Mouse (Mus musculus): ENCODE measurements at regions not wholly inside any gene's neighbourhood (a gene's known extent, or its start where the extent isn't known, plus 50 kb on each side); places are given as distances from the start of the nearest gene placed in this dataset.

GRCm38 (mm10) chr2:180404168-180404567 lies 51.9 kb upstream of the Slco4a1 start:
- Histone ChIP-seq H3K36me3 (ENCODE audit: control insufficient read depth, insufficient read depth, low read length) (no peaks in the 10 kb centered on the region), H3K4me1 (ENCODE audit: control insufficient read depth, insufficient read depth, insufficient read length, low read length) (no peaks in the 10 kb centered on the region), H3K27ac (ENCODE audit: insufficient read depth, low read depth, low read length) (no peak overlapping the region), H3K4me3 (ENCODE audit: low read depth, low read length) (no peak overlapping the region), H3K27me3 (ENCODE audit: control insufficient read depth, insufficient read depth, low read length) (no peaks in the 10 kb centered on the region)
- WGBS = 83% methylated on average over 5 of the region's 5 CpGs
- TF ChIP-seq POLR2A (IDR thresholded peaks at IDR 0.05; ENCODE audit: low read depth, low read length) (no peak), CTCF (IDR thresholded peaks at IDR 0.05; ENCODE audit: extremely low read depth, insufficient read length, insufficient replicate concordance, low read depth, low read length) (no peak)

- Histone ChIP-seq H3K4me1 (ENCODE audit: control insufficient read depth, insufficient read depth, insufficient read length, low read length) (no peaks in the 10 kb centered on the region), H3K36me3 (ENCODE audit: control insufficient read depth, insufficient read depth, low read length) (no peaks in the 10 kb centered on the region), H3K27ac (ENCODE audit: insufficient read depth, low read depth, low read length) (no peak overlapping the region), H3K27me3 (ENCODE audit: control insufficient read depth, insufficient read depth, low read length) (no peaks in the 10 kb centered on the region), H3K4me3 (ENCODE audit: low read depth, low read length) (no peak overlapping the region)
- TF ChIP-seq CTCF (IDR thresholded peaks at IDR 0.05; ENCODE audit: extremely low read depth, insufficient read length, insufficient replicate concordance, low read depth, low read length) (no peak), POLR2A (IDR thresholded peaks at IDR 0.05; ENCODE audit: low read depth, low read length) (no peak)
- 57% methylated on average over 8 of the region's 8 CpGs for WGBS
Observed at GRCm38 (mm10) chr2:180403621-180404020, 52.4 kb upstream of the Slco4a1 start.

- Histone ChIP-seq H3K36me3 (ENCODE audit: control insufficient read depth, insufficient read depth, low read length) (no peaks in the 10 kb centered on the region), H3K4me1 (ENCODE audit: control insufficient read depth, insufficient read depth, insufficient read length, low read length) (no peaks in the 10 kb centered on the region), H3K4me3 (ENCODE audit: low read depth, low read length) (no peak overlapping the region), H3K27ac (ENCODE audit: insufficient read depth, low read depth, low read length) (no peak overlapping the region), H3K27me3 (ENCODE audit: control insufficient read depth, insufficient read depth, low read length) (no peaks in the 10 kb centered on the region)
- TF ChIP-seq POLR2A (IDR thresholded peaks at IDR 0.05; ENCODE audit: low read depth, low read length) (no peak), CTCF (IDR thresholded peaks at IDR 0.05; ENCODE audit: extremely low read depth, insufficient read length, insufficient replicate concordance, low read depth, low read length) (no peak)
- 67% methylated on average over 9 of the region's 9 CpGs for WGBS
Observed at GRCm38 (mm10) chr2:180402851-180403459, 53.1 kb upstream of the Slco4a1 start.

DNA sequence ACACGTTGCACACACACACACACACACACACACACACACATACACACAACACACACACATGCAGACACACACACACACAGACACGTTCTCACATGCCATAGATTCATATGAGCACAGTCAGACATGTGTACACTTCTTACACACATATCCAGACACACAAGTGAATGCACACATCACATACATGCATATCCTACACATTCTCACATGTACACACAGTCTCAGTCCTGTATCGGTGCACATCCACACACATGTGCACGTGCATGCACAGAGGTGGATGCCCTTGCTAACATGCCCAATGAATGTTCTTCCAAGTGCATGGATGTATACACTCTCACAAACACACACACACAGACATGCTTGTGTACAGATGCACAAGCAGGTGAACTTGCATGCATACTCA lies 53.6 kb upstream of the Slco4a1 start:
- no peak overlapping the region for H3K4me3 ChIP-seq (ENCODE audit: low read depth, low read length)
- H3K4me1 ChIP-seq (ENCODE audit: control insufficient read depth, insufficient read depth, insufficient read length, low read length) = no peaks in the 10 kb centered on the region
- no peaks in the 10 kb centered on the region for H3K36me3 ChIP-seq (ENCODE audit: control insufficient read depth, insufficient read depth, low read length)
- 70% methylated on average over 4 of the region's 4 CpGs for WGBS
- H3K27me3 ChIP-seq (ENCODE audit: control insufficient read depth, insufficient read depth, low read length) = no peaks in the 10 kb centered on the region
- TF ChIP-seq POLR2A (IDR thresholded peaks at IDR 0.05; ENCODE audit: low read depth, low read length) (no peak), CTCF (IDR thresholded peaks at IDR 0.05; ENCODE audit: extremely low read depth, insufficient read length, insufficient replicate concordance, low read depth, low read length) (no peak)
- no peak overlapping the region for H3K27ac ChIP-seq (ENCODE audit: insufficient read depth, low read depth, low read length)

- H3K27me3 ChIP-seq (ENCODE audit: control insufficient read depth, insufficient read depth, low read length) = no peaks in the 10 kb centered on the region
- no peaks in the 10 kb centered on the region for H3K36me3 ChIP-seq (ENCODE audit: control insufficient read depth, insufficient read depth, low read length)
- no peaks in the 10 kb centered on the region for H3K4me1 ChIP-seq (ENCODE audit: control insufficient read depth, insufficient read depth, insufficient read length, low read length)
- TF ChIP-seq POLR2A (IDR thresholded peaks at IDR 0.05; ENCODE audit: low read depth, low read length) = no peak
- no peak for TF ChIP-seq CTCF (IDR thresholded peaks at IDR 0.05; ENCODE audit: extremely low read depth, insufficient read length, insufficient replicate concordance, low read depth, low read length)
- no peak overlapping the region for H3K4me3 ChIP-seq (ENCODE audit: low read depth, low read length)
- no peak overlapping the region for H3K27ac ChIP-seq (ENCODE audit: insufficient read depth, low read depth, low read length)
- WGBS = 75% methylated on average over 8 of the region's 8 CpGs
Observed at GRCm38 (mm10) chr2:180401409-180402391, 54.3 kb upstream of the Slco4a1 start.

DNA sequence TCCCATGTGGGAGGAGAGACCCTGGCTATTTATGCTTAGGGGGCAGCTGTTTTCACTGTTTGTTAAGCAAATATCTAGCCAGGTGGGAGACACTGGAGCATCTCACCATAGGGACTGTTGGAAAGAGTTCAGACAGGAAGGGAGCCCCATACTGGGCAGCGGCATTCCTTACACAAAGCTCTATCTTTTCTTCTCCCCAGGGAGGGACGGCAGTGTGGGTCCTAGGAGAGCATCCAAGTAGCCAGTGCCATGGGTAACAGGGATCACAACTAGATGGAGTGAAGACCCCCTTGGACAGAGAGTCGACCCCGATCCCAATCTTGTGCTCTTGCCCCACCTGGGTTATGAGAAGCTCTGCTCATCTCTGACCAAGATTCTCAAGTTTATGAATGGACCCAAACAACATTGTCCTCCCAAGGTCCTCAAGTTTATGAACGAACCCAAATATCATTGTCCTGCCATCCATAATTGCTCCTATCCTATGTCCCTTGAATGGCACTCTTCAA lies 55.5 kb upstream of the Slco4a1 start:
- Histone ChIP-seq H3K27ac (ENCODE audit: insufficient read depth, low read depth, low read length) (no peak overlapping the region), H3K27me3 (ENCODE audit: control insufficient read depth, insufficient read depth, low read length) (no peaks in the 10 kb centered on the region), H3K4me3 (ENCODE audit: low read depth, low read length) (no peak overlapping the region), H3K36me3 (ENCODE audit: control insufficient read depth, insufficient read depth, low read length) (no peaks in the 10 kb centered on the region), H3K4me1 (ENCODE audit: control insufficient read depth, insufficient read depth, insufficient read length, low read length) (no peaks in the 10 kb centered on the region)
- WGBS = 82% methylated on average over 5 of the region's 5 CpGs
- no peak for TF ChIP-seq POLR2A (IDR thresholded peaks at IDR 0.05; ENCODE audit: low read depth, low read length)
- TF ChIP-seq CTCF (IDR thresholded peaks at IDR 0.05; ENCODE audit: extremely low read depth, insufficient read length, insufficient replicate concordance, low read depth, low read length) = no peak

Measured in small intestine, adult 2 months (tissue).